Comparison of ENCODE assay signal across 26 mouse cellular contexts in genomic region chr3:128665184-128665583, GRCm38 (mm10).
"Had no signal": no experiment of that assay in that cellular context is flagged by ENCODE, and none has a peak within 500 bp of the region (broad histone marks: within the 10 kb centered on the region; RNA-seq: fewer than 3 reads in every experiment).

No protein-coding gene starts in this region.

- H3K27me3 ChIP-seq: heart, embryonic 13.5 days; heart, embryonic 15.5 days; hindbrain, embryonic 13.5 days; hindbrain, embryonic 15.5 days; kidney, embryonic 15.5 days; limb, embryonic 12.5 days had no signal

- H3K4me2 ChIP-seq: heart, embryonic 11.5 days; heart, embryonic 13.5 days; heart, embryonic 15.5 days; hindbrain, embryonic 13.5 days; hindbrain, embryonic 15.5 days; kidney, embryonic 15.5 days; limb, embryonic 12.5 days; liver, embryonic 11.5 days had no signal

- ATAC-seq: hindbrain, postnatal 0 days; intestine, embryonic 16.5 days had no signal

- H3K27ac ChIP-seq: heart, adult 2 months; heart, embryonic 13.5 days; heart, embryonic 15.5 days; hindbrain, embryonic 13.5 days; hindbrain, embryonic 15.5 days; hindbrain, postnatal 0 days; kidney, embryonic 15.5 days; kidney, postnatal 0 days; limb, embryonic 12.5 days had no signal

- H3K9ac ChIP-seq: heart, embryonic 13.5 days; heart, embryonic 15.5 days; hindbrain, embryonic 13.5 days; hindbrain, embryonic 15.5 days; kidney, embryonic 15.5 days; limb, embryonic 12.5 days had no signal

- H3K4me1 ChIP-seq: heart, embryonic 13.5 days; heart, embryonic 15.5 days; hindbrain, embryonic 15.5 days; kidney, embryonic 15.5 days had no signal

- H3K4me3 ChIP-seq: heart, adult 2 months; heart, embryonic 13.5 days; heart, embryonic 15.5 days; hindbrain, embryonic 13.5 days; hindbrain, embryonic 15.5 days; kidney, embryonic 15.5 days; limb, embryonic 12.5 days had no signal

- DNase-seq: gastrocnemius, postnatal 14 days; gastrocnemius, postnatal 36 days; heart, adult 11 months; heart, adult 2 months; heart, postnatal 14 days; heart, postnatal 36 days; kidney, adult 11 months; kidney, adult 2 months; kidney, adult 9 months; kidney, postnatal 14 days; kidney, postnatal 36 days; layer of hippocampus, adult 9-11 months; layer of hippocampus, postnatal 36 days; left cerebral cortex, postnatal 4 days; liver had no signal

- H3K9me3 ChIP-seq: heart, embryonic 13.5 days; heart, embryonic 15.5 days; hindbrain, embryonic 13.5 days; hindbrain, embryonic 15.5 days; kidney, embryonic 15.5 days; limb, embryonic 12.5 days had no signal

- H3K36me3 ChIP-seq: heart, embryonic 13.5 days; heart, embryonic 15.5 days; hindbrain, embryonic 13.5 days; hindbrain, embryonic 15.5 days; kidney, embryonic 15.5 days; limb, embryonic 12.5 days had no signal
